Mouse (Mus musculus): ENCODE data around the gene Camk1d.

The Camk1d gene

GRCm38 (mm10) chr2:5725028-5725701 lies 10.8 kb upstream of the Camk1d start:
- no peak for TF ChIP-seq GATA4 (IDR thresholded peaks at IDR 0.05; ENCODE audit: insufficient replicate concordance, low read length)

DNA sequence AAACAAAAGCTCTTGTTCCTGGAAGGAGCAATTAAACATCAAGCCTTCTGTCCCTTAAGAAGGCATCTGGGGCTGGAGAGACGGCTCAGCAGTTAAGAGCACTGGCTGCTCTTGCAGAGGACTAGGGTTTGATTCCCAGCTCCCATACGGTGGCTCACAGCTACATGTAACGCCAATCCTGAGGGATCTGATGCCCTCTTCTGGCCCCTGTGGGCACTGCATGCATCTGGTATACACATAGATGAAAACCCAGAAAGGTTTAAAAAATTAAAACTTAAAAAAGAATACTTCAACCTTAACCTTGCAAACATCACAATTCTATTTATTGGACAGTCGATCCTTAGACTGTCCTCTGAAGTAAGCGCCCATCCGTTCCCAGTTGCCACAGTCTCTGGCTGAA lies 3.4 kb upstream of the Camk1d start:
- TF ChIP-seq GATA4 (IDR thresholded peaks at IDR 0.05; ENCODE audit: insufficient replicate concordance, low read length), result no peak

DNA sequence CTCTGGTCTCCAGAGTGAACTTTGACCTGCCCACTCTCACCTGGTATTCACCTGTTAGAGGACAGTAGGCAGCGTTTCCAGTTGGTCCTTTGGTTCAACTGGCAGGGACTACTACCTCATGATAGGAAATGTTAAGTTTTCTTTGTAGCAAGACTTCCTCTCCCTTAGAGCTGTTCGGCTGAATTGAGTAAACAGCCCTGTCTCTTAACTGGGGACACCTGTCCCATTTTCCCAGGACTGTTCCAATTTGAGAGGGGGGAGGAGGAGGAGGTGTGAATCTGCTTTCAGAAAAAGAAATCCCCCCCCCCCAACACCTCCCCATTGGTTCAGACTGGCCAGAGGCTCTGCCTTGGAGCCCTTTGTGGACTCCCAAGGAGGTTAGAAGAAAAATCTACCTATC lies 1.2 kb upstream of the Camk1d start:
- TF ChIP-seq GATA4 (IDR thresholded peaks at IDR 0.05; ENCODE audit: insufficient replicate concordance, low read length), result no peak

DNA sequence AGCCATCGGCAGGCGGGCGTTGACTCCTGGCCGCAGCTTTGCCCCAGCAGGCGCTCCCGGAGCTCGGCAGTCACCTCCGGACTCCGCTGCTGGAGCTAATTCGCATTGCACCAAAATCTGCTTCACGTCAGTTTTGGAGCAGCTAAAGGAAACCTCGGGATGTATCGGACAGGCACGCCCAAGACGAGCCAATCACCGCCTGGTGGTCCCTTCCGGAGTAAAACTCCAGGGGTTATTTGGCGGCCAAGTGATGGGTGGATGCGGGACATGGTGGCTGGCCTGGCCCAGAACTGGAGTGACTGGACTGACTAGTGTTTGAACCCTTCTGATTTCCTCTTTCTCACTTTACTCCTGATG lies 717 bp upstream of the Camk1d start:
- TF ChIP-seq GATA4 (IDR thresholded peaks at IDR 0.05; ENCODE audit: insufficient replicate concordance, low read length), result no peak

GRCm38 (mm10) chr2:5713325-5714210 lies 747 bp downstream of the Camk1d start:
- TF ChIP-seq GATA4 (IDR thresholded peaks at IDR 0.05; ENCODE audit: insufficient replicate concordance, low read length), result no peak

DNA sequence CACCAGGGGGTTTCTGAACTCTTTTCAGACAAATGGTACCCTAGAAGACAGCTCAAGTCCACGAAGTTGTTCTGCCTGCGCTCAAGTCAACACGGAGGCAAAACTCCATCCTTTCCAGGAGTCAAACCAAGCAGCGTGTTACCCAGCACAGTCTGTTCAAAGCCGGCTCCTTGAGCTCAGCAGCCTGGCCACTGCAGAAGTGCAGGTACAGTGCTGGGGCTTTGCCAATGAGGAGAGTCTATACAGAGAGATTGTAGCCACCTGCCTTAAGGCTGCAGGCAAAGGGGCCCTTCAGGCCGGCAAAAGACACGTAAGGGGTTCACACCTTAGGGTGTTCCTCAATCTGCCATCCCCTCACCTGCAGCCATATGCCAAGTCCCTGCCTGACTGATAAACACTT lies 2.1 kb downstream of the Camk1d start:
- no peak for TF ChIP-seq GATA4 (IDR thresholded peaks at IDR 0.05; ENCODE audit: insufficient replicate concordance, low read length)

DNA sequence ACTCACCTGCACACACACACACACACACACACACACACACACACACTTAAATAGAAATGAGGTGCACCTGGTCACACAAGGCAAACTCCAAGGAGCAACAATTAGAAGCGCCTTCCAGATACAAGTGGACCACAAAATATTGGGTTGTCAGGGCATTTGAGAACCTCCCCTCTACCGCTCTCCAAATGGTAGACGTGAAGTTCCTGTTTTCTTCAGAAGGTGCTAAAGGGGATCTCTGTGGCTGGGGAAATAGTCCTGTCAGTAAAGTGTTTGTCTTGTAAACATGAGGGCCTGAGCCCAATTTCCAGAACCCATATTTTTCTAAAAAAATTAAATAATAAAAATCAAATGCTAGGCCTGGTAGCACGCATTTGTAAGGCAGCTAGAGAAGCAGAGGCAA lies 4.4 kb downstream of the Camk1d start:
- TF ChIP-seq GATA4 (IDR thresholded peaks at IDR 0.05; ENCODE audit: insufficient replicate concordance, low read length), result no peak

DNA sequence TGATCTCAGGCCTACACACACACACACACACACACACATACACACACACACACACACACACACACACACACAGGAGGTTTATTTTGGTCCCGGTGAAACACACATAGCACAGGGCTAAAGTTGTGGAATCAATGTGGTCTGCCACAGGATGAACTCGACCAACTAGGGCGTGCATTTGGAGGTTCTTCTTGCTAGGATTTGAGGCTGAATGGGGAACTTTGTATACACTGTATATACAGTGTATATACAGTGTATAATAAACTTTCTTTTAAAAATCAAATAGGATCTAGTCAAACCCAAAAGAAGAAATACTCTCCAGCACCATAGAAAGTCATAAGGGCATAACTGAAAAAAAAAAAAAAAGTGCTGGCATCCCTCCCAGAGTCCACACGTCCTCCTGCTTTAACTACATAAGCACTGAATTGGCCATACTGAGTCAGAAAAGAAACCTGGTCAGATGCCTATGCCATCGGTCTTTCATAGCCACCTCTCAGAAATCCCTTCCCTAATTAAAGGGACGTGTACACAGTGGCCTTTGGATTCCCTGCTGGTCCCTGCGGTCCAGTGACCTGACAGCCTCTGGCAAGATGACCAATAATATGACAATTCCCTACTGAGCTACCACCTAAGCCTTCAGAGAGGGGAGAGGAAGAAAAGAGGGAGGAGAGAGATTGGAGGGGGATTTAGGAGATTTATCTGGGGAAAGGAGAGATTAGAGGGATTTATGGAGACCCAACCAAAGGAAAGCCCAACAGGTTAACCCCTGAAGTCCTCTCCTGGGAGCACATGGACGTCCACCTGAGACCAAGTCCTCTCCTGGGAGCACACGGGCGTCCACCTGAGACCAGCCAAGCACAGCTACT lies 6.2 kb downstream of the Camk1d start:
- no peak for TF ChIP-seq GATA4 (IDR thresholded peaks at IDR 0.05; ENCODE audit: insufficient replicate concordance, low read length)

DNA sequence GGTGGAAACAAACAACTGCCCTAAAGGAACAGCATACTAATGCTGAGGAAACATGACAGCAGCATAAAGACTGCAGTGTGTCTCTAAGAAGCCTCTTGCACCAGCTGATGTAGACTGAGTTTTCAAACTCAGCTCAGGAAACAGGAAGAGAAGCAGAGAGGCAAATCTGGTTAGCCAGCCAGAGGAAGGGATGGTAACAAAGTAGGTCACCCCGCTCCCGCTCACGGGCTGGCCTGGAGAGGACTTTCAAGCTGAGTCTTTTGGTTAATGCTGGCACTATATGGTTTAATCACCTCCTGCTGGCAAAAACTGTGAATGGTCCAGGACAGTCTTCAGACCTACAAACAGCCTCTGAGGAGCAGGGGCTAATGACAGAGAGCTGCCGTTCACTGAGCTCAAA lies 7.7 kb downstream of the Camk1d start:
- TF ChIP-seq GATA4 (IDR thresholded peaks at IDR 0.05; ENCODE audit: insufficient replicate concordance, low read length), result no peak

- TF ChIP-seq GATA4 (IDR thresholded peaks at IDR 0.05; ENCODE audit: insufficient replicate concordance, low read length), result no peak
Measured at GRCm38 (mm10) chr2:5702370-5702769, 11.9 kb downstream of the Camk1d start.

GRCm38 (mm10) chr2:5700931-5701330 lies 13.4 kb downstream of the Camk1d start:
- no peak for TF ChIP-seq GATA4 (IDR thresholded peaks at IDR 0.05; ENCODE audit: insufficient replicate concordance, low read length)

GRCm38 (mm10) chr2:5698451-5698850 lies 15.9 kb downstream of the Camk1d start:
- TF ChIP-seq GATA4 (IDR thresholded peaks at IDR 0.05; ENCODE audit: insufficient replicate concordance, low read length), result no peak

DNA sequence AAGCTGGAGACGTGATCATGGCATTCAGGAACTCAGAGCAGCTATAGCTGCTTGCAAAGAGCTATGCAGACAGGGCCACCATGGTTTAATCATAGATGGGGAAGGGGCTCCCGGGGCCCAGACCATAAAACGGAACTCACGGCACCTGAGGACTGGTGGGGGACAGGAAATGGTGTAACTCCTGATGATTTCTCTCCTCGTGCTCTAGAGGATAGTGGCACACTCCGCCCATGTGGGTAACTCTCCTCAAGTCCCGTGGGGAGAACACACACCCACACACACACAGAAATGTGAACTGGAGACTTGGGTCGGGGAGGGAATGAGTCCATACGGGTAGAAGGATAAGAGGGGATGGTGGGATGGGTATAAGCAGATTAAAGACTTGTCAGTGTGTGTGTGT lies 20.2 kb downstream of the Camk1d start:
- TF ChIP-seq GATA4 (IDR thresholded peaks at IDR 0.05; ENCODE audit: insufficient replicate concordance, low read length), result no peak

GRCm38 (mm10) chr2:5691729-5692128 lies 22.6 kb downstream of the Camk1d start:
- TF ChIP-seq GATA4 (IDR thresholded peaks at IDR 0.05; ENCODE audit: insufficient replicate concordance, low read length), result no peak

DNA sequence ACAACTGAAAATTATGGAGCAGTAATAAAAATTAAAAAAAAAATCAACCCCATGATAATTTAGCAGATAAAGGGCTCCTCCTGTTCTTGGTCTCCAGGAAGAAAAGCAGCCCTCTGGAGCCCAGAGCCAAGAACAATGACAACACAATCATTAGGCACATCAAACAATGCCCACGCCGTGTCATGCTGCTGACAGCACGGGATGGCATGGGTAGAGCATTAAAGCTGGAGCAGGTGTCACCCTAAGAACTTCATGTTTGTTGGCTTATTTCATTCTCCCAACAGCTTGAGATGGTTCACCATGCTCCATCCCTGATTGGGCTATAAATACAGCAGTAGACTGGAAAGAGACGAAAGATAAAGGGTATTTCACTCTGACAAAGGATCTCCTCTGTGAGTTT lies 30.9 kb downstream of the Camk1d start:
- no peak for TF ChIP-seq GATA4 (IDR thresholded peaks at IDR 0.05; ENCODE audit: insufficient replicate concordance, low read length)

- no peak for TF ChIP-seq GATA4 (IDR thresholded peaks at IDR 0.05; ENCODE audit: insufficient replicate concordance, low read length)
Measured at GRCm38 (mm10) chr2:5681909-5682308, 32.4 kb downstream of the Camk1d start.
